Mouse (Mus musculus) embryo, embryonic 11 days (tissue): ENCODE data around the gene Ncln.

Source experiments
- DNase-seq: peaks from one replicate; pipeline ENCODE4 v3.0.0-alpha.2; 2015

The Ncln gene

DNA sequence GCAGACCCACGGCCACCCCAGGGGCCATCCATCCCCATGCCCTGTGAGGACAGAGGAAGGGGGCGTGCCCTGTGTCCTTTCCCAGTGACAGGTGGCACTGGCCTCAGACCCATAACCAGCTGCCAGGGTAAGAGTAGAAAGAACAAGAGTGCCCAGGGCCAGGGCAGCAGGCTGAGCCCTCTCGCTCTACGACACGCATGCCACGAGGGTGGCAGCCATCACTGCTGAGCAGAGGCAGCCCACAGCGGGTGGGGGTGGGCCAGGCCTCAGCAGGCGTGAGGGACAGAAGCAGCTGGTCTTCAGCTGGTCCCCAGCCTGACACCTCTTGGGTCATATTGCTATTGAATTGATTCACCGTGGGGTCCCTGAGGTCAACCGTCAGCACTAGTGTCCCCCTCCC lies 9.7 kb downstream of the Ncln start:
- DNase-seq, result no peak

DNA sequence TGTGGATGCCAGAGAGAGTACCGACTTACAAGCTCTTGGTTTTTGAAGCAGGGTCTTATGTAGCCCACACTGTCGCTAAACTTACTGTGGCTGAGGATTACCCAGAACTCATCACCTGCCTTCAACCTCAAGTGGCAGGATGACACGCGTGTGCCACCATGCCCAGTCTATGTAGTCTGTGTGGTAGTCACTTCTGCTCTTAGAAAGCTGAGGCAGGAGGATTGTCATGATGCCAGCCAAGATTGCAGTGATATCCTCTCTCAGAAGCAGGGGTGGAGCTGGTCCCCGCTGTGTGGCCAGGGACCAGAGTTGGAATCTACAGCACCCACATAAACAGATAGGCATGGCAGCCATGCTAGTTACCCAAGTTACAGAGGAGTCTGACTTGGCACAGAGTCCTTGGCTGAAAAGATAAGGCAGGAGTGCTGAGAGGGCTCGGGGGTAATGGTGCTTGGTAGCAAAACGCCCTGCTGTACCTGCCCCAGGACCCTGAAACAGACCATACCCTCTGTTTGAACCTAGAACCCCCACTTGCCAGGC lies 10.6 kb downstream of the Ncln start:
- DNase-seq, result no peak

DNA sequence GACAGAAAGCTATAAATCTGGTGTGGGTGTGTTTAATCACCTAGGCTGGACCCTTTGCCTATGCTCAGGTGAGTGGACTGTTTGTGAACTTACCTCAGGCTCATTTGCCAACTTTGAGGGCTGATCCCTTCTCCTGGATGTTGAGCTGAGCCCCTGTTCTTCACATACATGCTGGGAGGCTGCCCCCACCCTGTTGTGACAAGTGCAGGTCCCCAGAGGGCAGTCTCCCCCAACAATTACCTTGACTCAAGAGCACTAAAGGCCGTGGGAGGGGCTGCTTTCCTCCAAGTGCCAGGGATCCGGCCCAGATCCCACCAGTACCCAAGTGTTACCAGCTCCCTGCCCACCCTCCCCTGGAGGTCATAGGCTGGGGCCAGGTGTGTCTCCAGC lies 11.1 kb downstream of the Ncln start:
- DNase-seq, result no peak

DNA sequence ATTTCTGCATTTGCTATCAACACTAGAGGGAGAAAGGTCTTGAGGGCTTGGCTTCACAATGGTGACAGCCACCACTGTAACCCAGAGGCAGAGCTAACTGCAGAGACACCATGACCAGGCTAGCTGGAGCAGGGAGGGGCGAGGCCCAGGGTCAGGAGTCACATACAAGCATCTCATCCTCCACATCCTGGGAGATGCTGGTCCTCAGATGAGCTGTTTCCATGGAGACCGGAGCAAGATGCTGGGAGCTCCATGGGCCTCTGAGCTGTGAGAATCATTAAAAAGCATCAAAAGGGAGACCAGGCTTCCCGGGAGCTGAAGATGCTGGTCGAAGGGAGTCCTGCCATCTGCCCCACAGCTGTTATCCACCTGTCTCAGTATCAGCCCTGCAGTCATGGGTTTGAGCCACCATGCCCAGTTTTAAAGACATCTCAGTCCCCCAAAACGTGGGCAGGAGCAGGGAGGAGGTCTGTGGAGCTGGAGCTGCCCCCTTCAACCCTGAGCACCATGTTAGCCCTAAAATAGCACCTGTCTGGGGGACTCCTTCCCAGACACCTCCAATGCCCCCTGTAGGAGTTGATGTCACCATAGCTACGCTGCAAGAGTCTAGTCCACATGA lies 11.6 kb downstream of the Ncln start:
- peak; percentile 35 for DNase-seq

DNA sequence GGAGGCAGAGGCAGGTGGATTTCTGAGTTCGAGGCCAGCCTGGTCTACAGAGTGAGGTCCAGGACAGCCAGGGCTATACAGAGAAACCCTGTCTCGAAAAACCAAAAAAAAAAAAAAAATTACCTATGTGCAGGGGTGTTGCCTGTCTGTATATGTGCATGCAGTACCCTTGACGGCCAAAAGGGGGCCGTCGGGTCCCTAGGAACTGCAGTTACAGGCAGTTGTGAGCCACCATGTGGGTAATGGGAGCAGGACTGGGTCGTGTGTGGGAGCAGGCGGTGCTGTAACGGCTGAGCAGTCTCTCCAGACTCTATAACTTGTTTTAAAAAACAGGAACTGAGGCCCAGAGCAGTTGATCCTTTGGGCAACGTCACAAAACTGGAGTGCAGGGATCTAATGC lies 12.2 kb downstream of the Ncln start:
- DNase-seq, result peak; percentile 49

DNA sequence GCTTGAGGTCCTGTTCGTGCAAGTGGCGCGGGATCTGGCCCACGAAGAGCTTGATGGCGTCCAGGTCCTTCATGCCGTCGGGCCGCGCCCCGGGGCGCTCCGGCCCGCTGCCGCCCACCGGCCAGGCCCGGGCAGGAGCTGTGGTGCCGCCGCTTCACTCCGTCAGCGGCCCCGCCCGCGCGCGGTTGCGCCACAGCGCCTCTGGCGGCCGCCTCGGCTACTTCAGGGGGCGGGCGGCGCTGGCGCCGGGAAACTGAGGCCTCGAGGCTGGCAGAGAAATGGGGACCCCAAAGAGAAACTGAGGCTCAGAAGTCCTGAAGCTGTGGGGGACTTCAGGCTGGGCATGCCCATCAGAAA lies 13.7 kb downstream of the Ncln start, which contains the start of gene Celf5:
TSS of gene Celf5 (minus strand) at position 177 of the 357 bp plus-strand sequence.
- peak; percentile 74 for DNase-seq

DNA sequence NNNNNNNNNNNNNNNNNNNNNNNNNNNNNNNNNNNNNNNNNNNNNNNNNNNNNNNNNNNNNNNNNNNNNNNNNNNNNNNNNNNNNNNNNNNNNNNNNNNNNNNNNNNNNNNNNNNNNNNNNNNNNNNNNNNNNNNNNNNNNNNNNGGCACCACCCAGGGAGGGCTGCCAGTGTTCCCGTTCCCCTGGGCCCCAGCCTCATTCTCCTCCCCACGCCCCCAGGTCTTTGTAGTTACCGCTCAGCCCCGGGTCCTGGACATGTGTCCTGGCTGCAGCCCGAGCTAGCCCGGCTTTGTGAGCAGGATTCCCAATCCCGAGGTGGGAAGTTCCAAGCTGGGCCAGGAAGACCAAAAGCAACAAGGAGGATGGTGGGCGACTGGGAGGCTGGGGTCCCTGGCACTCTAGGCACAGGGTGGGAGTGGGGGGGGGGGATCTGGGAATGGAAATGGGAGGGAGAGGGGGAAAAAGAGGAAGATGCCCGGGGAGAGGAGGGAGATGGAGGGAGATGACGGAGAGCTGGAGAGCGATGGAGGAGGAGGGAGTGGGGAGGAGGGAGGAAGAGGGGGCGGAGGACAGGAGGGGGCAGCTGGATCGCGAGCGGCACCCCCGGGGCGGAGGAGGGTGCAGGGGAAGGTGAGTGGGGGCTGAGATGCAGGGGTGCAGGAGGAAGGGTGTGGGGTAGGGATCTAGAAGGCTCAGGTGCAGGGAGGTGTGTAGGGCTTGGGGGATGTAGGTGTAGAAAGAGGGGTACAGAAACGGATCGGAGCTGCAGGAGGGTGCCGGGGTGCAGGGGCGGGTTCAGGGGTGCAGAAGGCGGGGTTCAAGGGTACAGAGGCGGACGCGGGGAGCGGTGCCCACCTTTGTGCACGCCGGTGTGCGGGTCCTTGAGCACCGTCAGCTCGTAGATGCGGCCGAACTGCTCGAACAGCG lies 14.3 kb downstream of the Ncln start:
- DNase-seq, result no peak

DNA sequence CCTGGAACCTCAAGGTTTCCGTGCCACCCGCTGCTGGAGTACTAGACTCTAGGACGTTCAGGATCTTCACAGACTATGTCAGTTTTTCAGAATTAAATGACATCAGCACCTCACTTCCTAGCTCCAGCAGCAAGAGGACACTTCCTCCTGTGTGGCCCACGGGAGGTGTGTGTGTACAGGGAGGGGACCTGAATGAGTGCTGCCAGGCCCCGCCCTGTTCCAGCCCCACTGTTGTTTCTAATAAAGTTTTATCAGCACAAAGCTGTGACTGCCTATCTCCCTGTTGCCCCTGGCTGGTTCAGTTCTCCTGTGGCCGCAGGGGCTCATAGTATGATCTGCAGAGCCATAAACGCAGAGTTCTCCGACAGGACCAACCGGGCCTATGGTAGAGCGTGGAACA lies 21.7 kb downstream of the Ncln start:
- no peak for DNase-seq

DNA sequence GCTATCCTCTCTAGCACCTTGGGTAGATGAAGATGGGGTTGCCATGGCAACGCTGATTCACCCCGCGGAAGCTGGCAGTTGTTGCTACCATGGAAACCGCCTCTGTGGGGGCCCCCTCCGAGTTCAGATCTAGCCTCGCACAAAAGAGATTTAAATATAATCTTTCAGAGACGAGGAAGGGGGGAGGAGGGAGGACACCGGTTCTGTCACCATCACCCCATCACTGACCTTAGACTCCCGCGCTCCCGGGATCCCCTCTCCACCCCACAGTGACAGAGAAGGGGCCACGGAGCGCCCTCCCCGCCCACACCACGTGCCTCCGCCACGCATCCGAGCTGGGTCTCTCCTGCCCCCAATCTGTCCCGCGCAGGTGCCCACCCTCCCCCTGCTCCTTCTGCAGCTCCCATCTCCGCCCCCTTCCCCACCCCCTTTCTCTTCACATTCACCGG lies 23.2 kb downstream of the Ncln start:
- DNase-seq, result peak; percentile 83

DNA sequence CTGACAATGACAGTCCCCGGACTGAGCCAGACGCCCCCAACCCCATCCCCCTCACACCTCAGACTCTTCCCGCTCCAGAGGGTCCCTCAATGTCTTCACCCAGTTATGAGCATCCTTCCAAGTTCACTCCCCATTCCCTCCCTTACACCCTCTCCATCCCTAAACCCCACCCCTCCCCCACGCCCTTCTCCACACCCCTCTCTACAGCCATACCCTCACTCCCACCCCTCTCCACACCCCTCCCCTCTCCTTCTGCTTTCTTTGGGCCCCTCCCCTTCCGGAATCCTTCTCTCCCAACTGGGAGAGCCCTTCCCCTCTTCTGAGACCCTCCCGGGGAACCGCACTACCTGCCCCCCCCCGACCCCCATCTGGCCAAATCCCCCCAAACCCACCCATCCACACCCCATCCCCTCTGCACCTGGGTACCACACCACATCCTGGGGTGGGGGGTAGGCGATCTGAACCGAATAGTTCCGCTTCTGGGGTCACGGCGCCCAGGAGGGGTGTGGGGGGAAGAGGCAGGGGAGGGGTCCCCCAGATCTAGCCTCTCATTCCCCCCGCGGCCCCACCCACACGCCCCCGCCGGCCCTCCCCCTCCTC lies 23.7 kb downstream of the Ncln start:
- DNase-seq, result peak; percentile 43

DNA sequence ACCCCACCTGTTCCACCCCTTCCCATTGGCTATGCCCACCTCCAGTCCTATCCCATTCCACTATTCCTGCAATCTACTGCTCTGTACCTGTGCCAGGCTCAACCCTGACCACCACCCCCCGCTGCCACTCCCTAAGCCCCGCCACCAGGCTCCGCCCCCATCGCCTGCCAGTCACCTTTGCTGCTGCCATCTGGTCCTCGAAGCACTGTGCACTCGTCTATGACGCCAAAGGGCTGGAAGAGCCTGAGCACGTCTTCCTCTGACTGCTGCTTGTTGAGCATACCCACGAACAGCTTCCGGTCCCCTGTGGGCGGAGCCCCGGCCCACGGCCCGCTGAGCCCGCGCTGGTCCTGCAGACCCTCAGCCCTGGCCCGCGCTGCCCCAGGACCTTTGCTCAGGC lies 25.7 kb downstream of the Ncln start:
- no peak for DNase-seq

DNA sequence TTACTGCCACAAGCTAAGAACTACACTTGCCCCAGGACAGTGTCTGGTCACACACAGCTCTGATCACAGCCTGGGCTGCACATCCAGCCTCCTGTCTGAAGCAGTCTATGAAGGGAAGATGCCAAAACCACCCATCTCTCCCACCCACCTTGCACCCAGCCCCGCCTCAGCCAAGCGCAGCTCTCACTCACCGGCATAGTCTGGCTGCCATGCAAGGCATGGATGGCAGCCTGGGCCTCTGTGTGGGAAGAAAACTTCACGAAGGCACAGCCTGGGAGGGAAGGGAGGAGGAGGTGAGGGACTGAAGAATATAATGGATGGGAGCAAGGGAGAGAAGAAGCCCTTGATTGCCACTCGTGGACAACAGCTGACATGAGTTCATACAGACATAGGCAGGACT lies 26.9 kb downstream of the Ncln start:
- no peak for DNase-seq

DNA sequence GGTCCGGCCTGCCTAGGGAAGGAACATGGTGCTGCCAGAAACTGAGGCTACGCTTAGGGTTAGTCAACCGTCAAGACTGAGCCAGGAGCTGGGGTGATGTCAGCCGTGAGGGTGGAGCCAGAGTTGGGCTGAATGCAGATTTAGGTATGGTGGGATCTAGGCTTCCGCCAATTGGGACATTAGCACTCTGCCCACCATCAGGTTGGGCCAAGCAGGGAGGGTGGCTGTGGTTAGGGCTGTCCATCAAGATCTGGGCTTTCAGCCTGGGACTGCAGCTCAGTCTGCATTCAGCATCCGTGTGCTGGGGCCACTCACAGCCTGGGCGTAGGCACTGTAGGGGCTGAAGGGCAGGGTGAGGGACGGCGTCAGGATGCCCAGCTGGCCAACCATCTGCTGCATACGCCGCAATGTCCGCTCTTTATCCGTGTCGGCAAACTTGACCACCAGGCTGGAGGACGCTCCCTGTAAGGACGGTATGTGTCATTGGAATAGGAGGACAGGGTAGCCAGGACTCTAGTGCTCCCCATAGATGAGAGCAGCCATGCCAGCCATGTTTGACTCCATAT lies 28.4 kb downstream of the Ncln start:
- DNase-seq, result no peak

DNA sequence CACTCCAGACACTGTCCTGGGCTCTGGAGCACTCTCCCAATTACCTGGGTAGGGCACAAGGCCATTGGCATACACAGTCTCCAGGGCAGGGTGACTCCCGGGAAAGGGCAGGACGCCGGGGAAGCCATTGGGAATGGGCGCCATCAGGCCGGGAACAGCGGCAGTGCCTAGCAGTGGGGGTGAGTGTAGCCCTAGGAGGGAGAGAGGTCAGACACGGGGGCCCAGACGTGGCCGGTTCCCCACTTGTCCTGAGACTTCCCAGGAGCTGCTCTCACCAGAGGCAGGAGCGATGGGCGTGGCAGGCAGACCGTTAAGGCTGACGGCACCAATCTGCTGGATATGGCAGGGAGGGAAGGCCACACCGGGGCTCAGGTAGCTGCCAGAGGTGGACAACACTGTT lies 29.3 kb downstream of the Ncln start:
- no peak for DNase-seq

DNA sequence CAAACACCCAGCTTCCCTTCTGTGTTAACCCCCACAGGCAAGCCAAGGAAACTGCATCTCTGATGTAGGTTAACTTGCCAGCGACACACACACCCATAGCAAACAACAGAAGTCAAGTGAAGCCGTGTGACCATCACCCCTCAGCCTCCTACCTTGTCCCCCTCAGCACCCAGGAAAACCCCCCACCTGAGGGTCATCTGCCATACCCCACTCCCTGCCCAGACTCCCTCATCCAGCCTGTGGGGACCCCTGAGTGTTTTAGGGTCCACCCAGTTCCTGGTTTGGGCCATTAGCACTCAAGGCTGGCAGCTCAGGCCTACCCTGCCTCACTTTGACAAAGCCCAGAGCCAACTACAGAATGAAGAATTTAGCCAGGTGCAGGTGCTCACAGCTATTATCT lies 30.1 kb downstream of the Ncln start:
- DNase-seq, result no peak

DNA sequence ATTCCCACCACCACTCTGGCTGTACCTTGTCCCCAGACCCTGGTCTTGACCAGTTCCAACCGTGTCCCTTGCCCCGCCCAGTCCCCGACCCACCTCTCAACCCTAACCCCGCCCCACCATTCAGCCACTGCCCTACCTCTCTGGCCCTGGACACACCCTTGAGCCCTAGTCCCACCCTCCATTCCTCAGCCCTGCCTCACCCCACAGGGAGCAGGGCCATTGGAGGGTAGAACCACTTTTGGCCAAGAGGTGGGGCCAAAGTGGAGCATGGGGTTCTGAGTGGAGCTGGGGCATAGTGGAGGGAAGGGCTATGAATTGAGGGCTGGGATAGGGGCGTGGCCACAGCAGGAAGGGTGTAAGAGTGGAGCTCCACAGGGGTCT lies 30.9 kb downstream of the Ncln start:
- no peak for DNase-seq

DNA sequence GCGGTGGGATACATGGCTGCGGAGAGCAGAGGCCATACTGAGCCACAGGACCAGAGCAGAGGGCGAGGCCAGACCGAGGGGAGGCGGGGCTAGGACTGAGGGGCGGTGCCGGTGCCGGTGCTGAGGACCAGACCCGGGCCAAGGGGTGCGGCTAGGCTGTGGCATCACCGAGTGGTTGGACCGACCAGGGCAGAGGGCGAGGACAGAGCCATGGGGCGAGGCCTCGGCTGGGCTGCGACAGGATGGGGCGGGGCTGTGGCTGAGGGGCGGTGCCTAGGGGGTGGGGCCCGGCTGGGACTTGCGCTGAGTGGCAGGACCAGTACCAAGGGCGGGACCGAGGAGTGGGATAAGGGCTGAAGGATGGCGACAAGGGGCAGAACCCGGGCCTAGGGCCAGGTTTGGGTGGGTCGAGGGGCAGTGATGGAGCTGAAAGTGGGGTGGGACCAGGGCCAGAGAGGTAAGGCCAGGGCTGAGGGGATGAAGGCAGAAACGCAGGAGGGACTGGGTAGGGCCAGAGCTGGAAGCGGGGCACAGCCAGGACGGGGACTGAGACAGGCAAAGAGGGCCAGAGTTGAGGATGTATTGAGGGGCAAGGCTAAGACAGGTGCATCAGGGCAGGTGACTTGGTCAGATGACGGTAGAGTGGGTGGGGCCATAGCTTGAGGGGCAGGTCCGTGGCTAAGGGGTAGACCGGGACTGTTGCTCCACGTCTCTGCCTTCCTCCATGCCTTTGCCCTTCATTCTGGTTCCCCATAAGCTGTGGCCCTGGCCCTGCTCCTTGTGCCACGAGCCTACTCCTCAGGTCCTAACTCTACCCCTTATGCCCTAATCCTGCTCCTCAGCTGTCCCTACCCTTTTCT lies 31.6 kb downstream of the Ncln start:
- DNase-seq, result peak; percentile 83

DNA sequence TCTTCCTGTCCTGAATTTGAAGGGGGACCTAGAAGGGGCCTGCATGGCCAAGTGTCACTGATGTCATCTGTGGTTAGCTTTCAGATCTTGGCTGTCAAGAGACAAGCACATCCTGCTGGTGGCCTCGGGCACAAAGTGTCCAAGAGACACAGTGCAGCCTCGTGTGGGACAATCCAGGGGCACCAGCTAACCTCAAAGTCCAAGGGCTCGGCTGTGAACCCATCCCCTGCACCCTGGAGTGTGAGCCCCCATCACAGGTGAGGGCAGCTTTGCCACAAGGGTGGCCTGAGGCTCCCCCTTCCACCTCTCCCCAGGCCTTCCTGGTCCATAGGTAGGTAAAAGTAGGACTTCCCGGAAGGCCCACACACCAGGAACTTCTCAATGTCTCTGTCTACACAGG lies 32.7 kb downstream of the Ncln start:
- DNase-seq, result no peak

DNA sequence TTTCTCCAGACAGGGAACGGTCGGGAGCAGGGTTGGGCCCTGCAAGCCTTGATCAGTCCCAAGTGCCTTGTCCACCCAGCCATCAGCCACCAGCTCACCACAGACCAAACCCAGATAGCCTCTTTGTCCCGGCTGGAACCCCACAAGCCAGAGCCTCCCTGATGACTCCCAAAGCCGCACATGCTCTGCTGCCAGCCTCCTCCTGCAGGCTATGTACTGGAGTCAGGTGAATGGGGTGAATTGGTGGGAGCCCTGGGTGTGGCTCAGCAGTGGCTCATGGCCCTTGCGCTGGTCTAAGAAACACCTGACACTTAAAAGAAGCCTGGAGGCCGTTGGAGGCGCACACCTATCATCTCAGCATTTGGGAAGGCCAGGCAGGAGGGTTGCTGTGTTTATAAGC lies 33.3 kb downstream of the Ncln start:
- DNase-seq, result no peak

DNA sequence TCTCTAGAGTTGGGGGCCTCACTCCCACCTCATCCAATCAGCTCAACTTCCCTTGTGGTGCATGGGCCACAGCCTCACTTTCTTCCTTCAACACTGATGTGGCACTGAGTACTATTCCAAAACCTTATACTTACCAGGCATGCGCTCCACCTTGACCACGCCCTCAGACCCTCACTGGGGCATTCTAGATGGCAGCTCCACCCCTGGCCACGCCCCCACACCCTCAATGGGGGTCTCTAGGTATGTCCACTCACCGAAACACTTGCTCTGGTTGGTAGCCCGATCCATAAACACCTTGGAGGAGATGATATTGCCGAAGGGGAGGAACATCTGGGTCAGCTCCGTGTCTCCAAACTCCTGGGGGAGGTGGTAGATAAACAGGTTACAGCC lies 33.8 kb downstream of the Ncln start:
- no peak for DNase-seq

DNA sequence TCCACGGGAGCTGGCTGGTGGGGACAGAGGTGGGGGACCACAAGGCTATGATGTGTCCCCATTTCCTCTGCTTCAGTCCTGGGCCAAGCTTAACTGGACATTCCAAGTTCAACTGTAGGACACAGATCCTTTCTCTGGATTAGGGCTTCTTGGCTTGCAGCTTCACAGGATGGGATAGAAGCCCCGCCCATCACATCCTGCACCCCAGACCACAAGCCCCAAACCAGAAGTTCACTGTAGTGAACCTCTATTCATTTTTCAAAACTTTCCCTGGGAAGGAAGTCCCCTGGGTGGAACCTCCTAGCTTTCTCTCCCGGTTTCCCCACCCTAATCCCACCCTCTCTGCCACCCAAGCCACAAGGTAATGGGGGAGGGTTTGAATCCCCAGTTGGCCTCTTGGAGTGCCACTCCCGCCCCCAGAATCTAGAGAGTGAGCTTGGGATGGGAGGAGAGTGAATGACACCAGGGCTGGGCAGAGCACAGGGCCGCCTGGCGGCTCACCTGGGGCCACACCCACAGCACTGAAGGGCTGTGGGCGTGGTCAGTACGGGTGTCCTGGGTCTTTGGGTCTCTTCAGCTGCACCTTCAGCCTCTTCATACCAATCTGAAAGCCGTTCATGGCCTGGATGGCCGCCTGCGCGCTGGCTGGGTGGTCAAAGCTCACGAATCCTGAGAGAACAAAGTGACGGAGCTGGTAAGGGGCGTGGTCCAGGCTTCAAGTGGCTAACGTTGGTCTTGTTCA lies 34.3 kb downstream of the Ncln start:
- DNase-seq, result no peak

DNA sequence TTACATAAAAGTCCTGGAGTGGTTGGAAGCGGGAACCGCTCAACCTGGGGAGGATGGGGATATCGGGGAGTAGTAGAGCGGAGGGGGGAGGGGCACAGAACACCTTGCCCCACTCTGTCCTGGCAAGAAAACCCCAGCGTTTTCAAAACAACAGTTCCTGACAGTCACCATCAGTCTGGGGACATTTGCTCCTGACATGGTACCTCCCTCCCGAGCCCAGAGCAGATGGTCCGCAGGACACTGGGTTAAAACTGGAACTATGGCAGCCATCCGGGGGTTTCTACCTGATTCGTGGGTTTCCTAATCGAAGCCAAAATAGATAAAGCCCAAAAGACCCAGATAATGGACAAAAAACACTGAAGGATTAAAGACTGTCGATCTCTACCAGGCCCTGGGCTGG lies 35.2 kb downstream of the Ncln start:
- DNase-seq, result no peak
